Mouse (Mus musculus) lung, postnatal 0 days (tissue): ENCODE measurements around the gene Rab25.

Experiments
- CTCF ChIP-seq: IDR thresholded peaks from 2 replicates; pipeline ENCODE4 v1.5.1; 2016; ENCODE audit warnings: antibody characterized with exemption, mild to moderate bottlenecking
- EP300 ChIP-seq: IDR thresholded peaks from 2 replicates; pipeline ENCODE4 v1.6.1; 2016; ENCODE audit warnings: antibody characterized with exemption, mild to moderate bottlenecking, control low read depth

DNA sequence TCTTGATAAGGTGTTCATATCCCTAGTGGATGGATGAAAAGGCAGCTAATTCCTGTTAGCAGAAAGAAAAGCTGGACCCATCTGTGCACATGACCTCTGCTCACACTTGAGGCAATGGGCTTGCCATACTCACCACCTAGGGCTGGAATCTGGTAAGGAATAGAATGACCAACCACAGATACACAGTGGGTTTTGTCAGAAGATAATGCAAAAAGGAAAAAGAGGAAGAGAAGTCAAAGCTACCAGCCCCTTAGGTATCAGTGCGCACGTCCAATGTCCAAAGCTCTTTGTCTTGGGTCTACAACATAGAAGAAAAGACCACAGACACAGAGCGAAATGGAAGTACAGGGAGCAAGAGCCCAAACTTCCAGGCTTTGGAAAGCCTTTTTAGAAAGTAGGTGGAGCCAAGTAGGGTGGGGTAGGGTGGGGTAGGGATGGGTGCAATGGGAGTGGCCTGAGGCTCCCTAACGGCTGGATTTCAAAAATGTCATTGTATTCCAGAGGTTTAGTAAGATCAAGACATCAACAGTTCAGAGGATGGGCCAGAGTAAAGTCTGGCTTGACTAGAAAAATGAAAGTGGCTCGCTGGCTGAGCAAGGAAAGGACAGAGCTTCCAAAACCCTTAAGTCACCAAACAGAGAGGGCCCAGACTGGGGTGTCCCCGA is 46.6 kb downstream of the Rab25 start:
- TF ChIP-seq CTCF: no peak
- TF ChIP-seq EP300: no peak
